Mouse (Mus musculus): ENCODE measurements around the gene Mis18bp1.
A peak's percentile ranks its signal among the peaks of the same experiment; 100 is the strongest.
"Not testable (repeated sequence)": the region's sequence is repeated elsewhere in the genome, so short reads cannot be mapped to it uniquely, and the experiment has no call there.

Mis18bp1 gene

GRCm38 (mm10) chr12:65172021-65172951 lies at the start of gene Mis18bp1:
Mis18bp1 (minus strand) TSS chr12:65172604.
- DNase-seq (ENCODE audit: low read depth, low spot score), result peak; percentile 98

DNA sequence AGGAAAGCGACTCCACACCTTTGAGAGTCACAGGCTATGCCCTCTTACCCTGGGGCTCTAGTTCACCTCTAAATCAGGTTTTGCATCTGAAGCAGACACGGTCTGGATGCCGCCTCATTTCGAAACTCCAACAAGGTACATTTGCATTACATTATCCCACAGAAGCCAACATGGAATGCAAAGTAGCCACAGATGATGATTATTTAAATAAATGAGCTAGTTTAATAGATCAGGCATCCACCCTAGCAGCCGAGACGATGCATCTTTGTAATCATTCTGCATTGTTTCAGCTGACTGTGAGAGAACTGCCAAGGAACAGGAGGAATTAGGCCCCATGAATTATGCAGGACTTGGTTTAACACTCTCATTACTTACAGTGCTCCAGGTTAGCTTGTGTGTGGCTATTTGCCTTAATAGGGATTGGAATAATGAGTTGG lies 44.0 kb upstream of the Mis18bp1 start:
- DNase-seq (ENCODE audit: low read depth, low spot score), result no peak

- no peak for DNase-seq (ENCODE audit: low read depth, low spot score)
Observed at GRCm38 (mm10) chr12:65206431-65206830, 34.0 kb upstream of the Mis18bp1 start.

- DNase-seq (ENCODE audit: low read depth, low spot score), result no peak
Observed at GRCm38 (mm10) chr12:65201812-65202211, 29.4 kb upstream of the Mis18bp1 start.

GRCm38 (mm10) chr12:65194003-65194530 lies 21.7 kb upstream of the Mis18bp1 start:
- DNase-seq (ENCODE audit: low read depth, low spot score), result peak; percentile 62

DNA sequence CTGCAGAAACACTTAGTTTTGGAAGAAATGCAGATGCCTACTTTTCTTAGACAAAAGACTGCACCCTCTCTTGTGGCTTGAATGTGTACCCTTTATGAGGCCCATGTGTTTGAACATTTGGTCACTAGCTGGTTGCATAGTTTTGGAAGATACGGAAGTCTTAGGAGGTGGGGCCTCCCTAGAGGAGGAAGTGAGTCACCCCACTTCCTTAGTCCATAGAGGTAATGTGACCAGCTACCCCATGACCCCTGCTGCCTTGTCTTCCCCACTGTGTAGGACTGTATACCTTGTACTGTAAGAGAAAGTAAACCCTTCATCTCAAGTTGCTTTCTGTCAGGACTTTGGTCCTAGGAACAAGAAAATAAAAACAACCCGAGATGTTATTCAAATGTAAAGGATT lies 16.8 kb upstream of the Mis18bp1 start:
- DNase-seq (ENCODE audit: low read depth, low spot score), result no peak

DNA sequence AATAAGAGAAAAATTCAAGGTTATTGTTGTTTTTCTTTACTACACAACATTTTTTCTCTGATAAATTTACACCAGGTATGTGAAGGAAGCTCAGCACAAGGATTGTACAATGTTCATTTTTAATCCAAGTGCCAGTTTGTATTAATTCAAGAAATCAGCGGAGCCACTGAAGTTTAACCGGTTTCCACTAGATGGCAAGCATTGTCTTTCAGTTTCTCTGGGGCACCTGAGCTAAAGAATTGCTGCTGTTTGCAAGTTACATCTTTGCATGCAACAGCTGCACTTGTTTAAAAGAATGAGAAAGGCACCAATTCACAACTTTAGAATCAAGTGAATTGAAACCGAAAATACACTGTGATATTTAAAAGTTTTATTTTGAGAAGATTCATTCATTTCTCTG lies 15.0 kb upstream of the Mis18bp1 start:
- DNase-seq (ENCODE audit: low read depth, low spot score), result peak; percentile 55

DNA sequence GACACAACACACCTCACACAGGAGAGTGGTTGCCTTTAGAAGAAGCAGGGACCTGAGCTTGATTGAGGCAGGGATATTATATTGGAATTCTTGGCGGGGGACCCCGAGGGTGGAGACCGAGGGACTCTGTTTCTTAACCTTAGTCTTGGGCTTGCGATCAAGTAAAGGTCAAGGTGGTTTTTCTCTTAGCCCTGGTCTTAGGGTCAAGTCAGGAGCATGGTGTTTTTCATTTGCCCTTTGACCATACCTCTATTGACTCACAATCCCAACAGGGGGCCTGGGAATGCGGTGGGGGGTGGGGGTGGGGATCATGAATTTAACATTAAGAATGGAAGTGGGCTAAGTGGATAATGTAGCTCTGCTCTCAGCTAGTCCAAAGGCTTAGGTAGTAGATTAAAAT lies 1.3 kb upstream of the Mis18bp1 start:
- DNase-seq (ENCODE audit: low read depth, low spot score), result no peak

- DNase-seq (ENCODE audit: low read depth, low spot score), result not testable (repeated sequence)
Observed at GRCm38 (mm10) chr12:65172959-65173358, 555 bp upstream of the Mis18bp1 start.

GRCm38 (mm10) chr12:65136121-65136520 lies 36.3 kb downstream of the Mis18bp1 start:
- DNase-seq (ENCODE audit: low read depth, low spot score), result not testable (repeated sequence)

DNA sequence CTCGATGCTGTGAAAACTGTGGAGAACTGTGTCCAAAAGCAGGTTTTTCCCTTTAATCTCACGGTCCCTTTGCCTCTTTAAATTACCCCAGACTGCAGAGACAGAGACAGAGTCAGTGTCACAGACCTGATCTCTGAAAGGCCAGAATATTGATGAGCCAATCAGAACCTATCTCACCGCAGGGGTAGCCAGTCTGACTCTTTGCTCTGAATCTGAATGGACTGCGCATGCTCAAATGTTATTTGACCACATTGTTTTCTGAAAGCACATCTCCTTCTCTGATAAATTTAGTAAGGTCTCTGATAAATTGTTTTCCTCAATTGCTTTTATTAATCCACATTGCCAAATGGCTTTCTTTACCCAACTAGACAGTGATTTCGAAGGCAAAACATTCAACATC lies 53.0 kb downstream of the Mis18bp1 start:
- no peak for DNase-seq (ENCODE audit: low read depth, low spot score)

- no peak for DNase-seq (ENCODE audit: low read depth, low spot score)
Observed at GRCm38 (mm10) chr12:65118968-65119367, 53.4 kb downstream of the Mis18bp1 start.

- not testable (repeated sequence) for DNase-seq (ENCODE audit: low read depth, low spot score)
Observed at GRCm38 (mm10) chr12:65114978-65115377, 57.4 kb downstream of the Mis18bp1 start.

DNA sequence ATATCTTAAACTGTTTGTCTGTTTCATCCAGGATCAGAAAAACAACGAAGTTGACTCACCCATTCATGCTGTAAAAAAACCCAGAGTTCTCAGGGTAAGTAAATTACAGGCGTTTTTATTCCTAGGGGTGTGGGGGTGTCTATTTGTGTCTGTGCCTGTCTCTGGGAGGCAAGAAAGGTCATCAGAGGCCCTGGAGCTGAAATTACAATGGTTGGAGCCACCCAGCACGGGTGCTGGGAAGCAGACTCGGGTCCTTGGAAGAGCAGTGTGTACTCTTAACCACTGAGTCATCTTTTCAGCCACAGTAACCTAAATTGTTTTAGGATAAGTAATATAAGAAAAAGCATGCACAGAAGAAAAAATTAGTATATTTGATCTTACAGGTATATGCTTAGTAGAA lies 58.5 kb downstream of the Mis18bp1 start:
- DNase-seq (ENCODE audit: low read depth, low spot score), result no peak

- no peak for DNase-seq (ENCODE audit: low read depth, low spot score)
Observed at GRCm38 (mm10) chr12:65112811-65113210, 59.6 kb downstream of the Mis18bp1 start.

DNA sequence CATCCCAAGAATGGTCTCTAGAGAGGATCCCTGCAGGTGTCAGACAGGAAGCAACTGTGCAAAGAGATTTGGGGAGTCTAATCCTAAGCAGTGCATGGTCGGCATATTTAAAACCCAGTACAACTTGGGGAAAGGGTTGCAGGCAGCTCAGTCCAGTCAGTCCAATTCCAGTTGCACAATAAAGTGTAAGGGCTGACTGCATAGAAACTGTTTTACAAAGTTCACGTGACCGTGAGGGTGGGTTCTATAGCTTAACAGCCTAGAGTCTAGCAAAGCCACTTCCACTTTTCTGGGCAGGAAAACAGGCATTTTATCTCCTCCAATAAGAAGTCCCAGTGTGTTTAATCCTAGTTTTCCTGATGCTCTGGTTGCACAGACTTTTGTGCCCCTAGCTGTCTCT lies 60.9 kb downstream of the Mis18bp1 start:
- no peak for DNase-seq (ENCODE audit: low read depth, low spot score)

DNA sequence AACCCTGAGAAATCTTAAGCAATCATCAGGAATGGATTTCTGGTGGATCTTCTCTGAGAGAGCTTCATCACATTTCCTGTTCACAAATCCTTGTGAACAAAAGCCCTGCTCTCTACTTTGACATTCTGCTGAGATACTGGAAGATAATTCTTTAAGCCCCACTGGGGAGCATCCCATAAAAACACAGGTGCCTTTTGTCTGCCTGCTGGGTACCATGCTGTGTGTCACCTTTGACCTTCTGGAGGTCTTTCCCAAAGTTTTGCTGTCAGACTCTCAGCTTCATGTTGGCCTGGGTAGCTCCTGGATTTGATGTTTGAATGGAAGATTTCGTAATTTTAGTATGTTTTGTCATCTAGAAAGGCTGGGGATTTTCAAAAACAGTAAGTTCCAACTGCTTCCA lies 63.7 kb downstream of the Mis18bp1 start:
- no peak for DNase-seq (ENCODE audit: low read depth, low spot score)

All from A20 (cell line).